ENCODE assay signal across 10 mouse cellular contexts in genomic region chr6:7004005-7004404, GRCm38 (mm10). TPM values are rescaled to one million over a fixed set of nuclear protein-coding genes. Genes with fewer than 3 reads are reported as not detected.
A peak's percentile ranks its signal among the peaks of the same experiment; 100 is the strongest.
DNase-seq lines count a peak whose midpoint lies in the region; ATAC-seq and TF ChIP-seq lines count a peak whose summit lies in the region.
"Had no signal": no experiment of that assay in that cellular context is flagged by ENCODE, and none has a peak within 500 bp of the region (broad histone marks: within the 10 kb centered on the region; RNA-seq: fewer than 3 reads in every experiment).

No protein-coding gene starts in this region.

- TF ChIP-seq CTCF in CH12.LX (conservative IDR thresholded peaks at IDR 0.05 in 1 of 2, IDR thresholded peaks at IDR 0.05 in 1 of 2; ENCODE audit: low read depth in 2 of 2, low read length in 2 of 2) = peak in 1 of 2 experiments; percentile 60; a peak in 2 of 4 replicates
- TF ChIP-seq CTCF in intestine, postnatal 0 days (IDR thresholded peaks at IDR 0.05; ENCODE audit: low read depth) = peak; percentile 67
- no peak for TF ChIP-seq CTCF in lung, adult 2 months (IDR thresholded peaks at IDR 0.05; ENCODE audit: insufficient read depth, low read length)

- H3K9me3 ChIP-seq in CH12.LX (replicated peaks; ENCODE audit: low read length) = no peaks in the 10 kb centered on the region
- no peaks in the 10 kb centered on the region for H3K9me3 ChIP-seq in intestine, postnatal 0 days (ENCODE audit: control insufficient read depth)
- H3K9me3 ChIP-seq: stomach, embryonic 15.5 days had no signal

- H3K4me1 ChIP-seq in CH12.LX (ENCODE audit: control insufficient read depth in 1 of 2, insufficient read depth in 2 of 2) = no peaks in the 10 kb centered on the region
- no peaks in the 10 kb centered on the region for H3K4me1 ChIP-seq in intestine, postnatal 0 days (replicated peaks; ENCODE audit: control insufficient read depth, insufficient read depth, low read length)
- H3K4me1 ChIP-seq in lung, adult 2 months (ENCODE audit: control insufficient read depth, insufficient read depth, low read length) = no peaks in the 10 kb centered on the region
- H3K4me1 ChIP-seq: stomach, embryonic 15.5 days had no signal

- no peaks in the 10 kb centered on the region for H3K79me2 ChIP-seq in CH12.LX (replicated peaks; ENCODE audit: control insufficient read depth, extremely low read depth, insufficient read depth, poor library complexity, severe bottlenecking)

- no peak overlapping the region for H3K27ac ChIP-seq in CH12.LX (ENCODE audit: insufficient read depth, low read depth)
- H3K27ac ChIP-seq in intestine, postnatal 0 days (ENCODE audit: low read depth, low read length) = no peak overlapping the region
- H3K27ac ChIP-seq: stomach, embryonic 15.5 days had no signal

- dilution Hi-C loops in CH12.LX (cut with MboI; ENCODE audit: extremely low pct_ligation_motif_present, extremely low pct_unique_long_range_greater_than_20kb, low sequenced_read_pairs) = no loop called here

- no peak for ATAC-seq in intestine, postnatal 0 days

- TF ChIP-seq RAD21 in CH12.LX (IDR thresholded peaks at IDR 0.05; ENCODE audit: low read depth, low read length) = peak; percentile 45

- no peak overlapping the region for H3K4me3 ChIP-seq in CH12.LX (replicated peaks in 1 of 3; ENCODE audit: low read depth in 2 of 3, low read length in 2 of 3, poor library complexity in 1 of 3)
- no peak overlapping the region for H3K4me3 ChIP-seq in intestine, postnatal 0 days (ENCODE audit: low read depth, low read length)
- H3K4me3 ChIP-seq in lung, adult 2 months (replicated peaks; ENCODE audit: extremely low read depth, low read depth, low read length) = no peak overlapping the region
- H3K4me3 ChIP-seq: stomach, embryonic 15.5 days had no signal

- TF ChIP-seq POLR2A in CH12.LX (IDR thresholded peaks at IDR 0.05; ENCODE audit: low read depth, low read length) = no peak
- no peak for TF ChIP-seq POLR2A in lung, adult 2 months (IDR thresholded peaks at IDR 0.05; ENCODE audit: borderline replicate concordance, extremely low read depth, low read depth, low read length)

- no peaks in the 10 kb centered on the region for H3K36me3 ChIP-seq in CH12.LX (replicated peaks in 1 of 2; ENCODE audit: control insufficient read depth in 1 of 2, insufficient read depth in 1 of 2, low read length in 1 of 2)
- no peaks in the 10 kb centered on the region for H3K36me3 ChIP-seq in intestine, postnatal 0 days (ENCODE audit: control insufficient read depth, insufficient read depth)
- H3K36me3 ChIP-seq: stomach, embryonic 15.5 days had no signal

- H3K27me3 ChIP-seq in CH12.LX (replicated peaks) = no peaks in the 10 kb centered on the region
- H3K27me3 ChIP-seq in intestine, postnatal 0 days (replicated peaks; ENCODE audit: control insufficient read depth, insufficient read depth, low read length) = no peaks in the 10 kb centered on the region
- H3K27me3 ChIP-seq: stomach, embryonic 15.5 days had no signal

- no peak overlapping the region for H3K4me2 ChIP-seq in CH12.LX (ENCODE audit: insufficient read depth, low read depth, poor library complexity, severe bottlenecking)
- H3K4me2 ChIP-seq in intestine, postnatal 0 days (replicated peaks; ENCODE audit: low read depth) = no peak overlapping the region
- H3K4me2 ChIP-seq: stomach, embryonic 15.5 days had no signal

- in situ Hi-C loops in CH12.LX (cut with MboI; ENCODE audit: low pct_ligation_motif_present, low pct_unique_long_range_greater_than_20kb, low sequenced_read_pairs) = no loop called here

- TF ChIP-seq EP300 in CH12.LX (IDR thresholded peaks at IDR 0.05; ENCODE audit: low read length) = no peak

- WGBS in intestine, postnatal 0 days = 58% methylated on average over 2 of the region's 2 CpGs
- 62% methylated on average over 2 of the region's 2 CpGs for WGBS in lung, adult 2 months

- DNase-seq in kidney, adult 9 months = peak; percentile 26
- no peak for DNase-seq in kidney, adult 11 months
- DNase-seq in CH12.LX (ENCODE audit: extremely low read depth) = peak; percentile 41
- peak; percentile 48 for DNase-seq in R1 (ENCODE audit: low read depth, low spot score)
- DNase-seq in spleen, postnatal 10 days (ENCODE audit: low spot score in 2 of 2) = no peak
- DNase-seq in lung, adult 2 months = no peak
- DNase-seq in left cerebral cortex, adult 9 months (ENCODE audit: low spot score in 2 of 2) = no peak
- DNase-seq: kidney, adult 18-20 months had no signal

- H3K9ac ChIP-seq in CH12.LX (ENCODE audit: insufficient read depth, low read depth) = no peak overlapping the region
- H3K9ac ChIP-seq in intestine, postnatal 0 days (ENCODE audit: low read depth, low read length) = no peak overlapping the region
- H3K9ac ChIP-seq: stomach, embryonic 15.5 days had no signal

TF ChIP-seq in CH12.LX, 34 proteins besides CTCF, POLR2A, EP300 and RAD21:
- TF ChIP-seq CHD2 (IDR thresholded peaks at IDR 0.05; ENCODE audit: low read length) (no peak), SMC3 (IDR thresholded peaks at IDR 0.05; ENCODE audit: low read depth, low read length) (peak; percentile 22; the same call in 1 of the 2 replicates)
TF ChIP-seq in CH12.LX: peak in this region for 1.

RNA-seq across cellular contexts. Expression of gene Sdhaf3, which starts 48.2 kb away (rescaled TPM):
- 5.9 and 6.0 TPM in 2 replicates for total RNA-seq in CH12.LX (2012; rRNA removed)
- total RNA-seq in CH12.LX (2014; rRNA removed) = 11.6 and 12.8 TPM in 2 replicates
- polyA plus RNA-seq in CH12.LX (2012; ENCODE audit: insufficient read length, low read depth) = 8.8 and 10.0 TPM in 2 replicates
- polyA plus RNA-seq in intestine, postnatal 0 days (2015; fragmentation: Nextera tagmentation; extraction: Ambion mirVana) = 5.2 and 5.5 TPM in 2 replicates
- 0.26 and 0.63 TPM in 2 replicates for polyA plus RNA-seq in lung, adult 2 months (2012; rRNA removed)

Comparison
In these comparisons a context has a peak if more than half of its experiments do, and no peak if none do; other contexts are left out.
1. DNase-seq: peak in kidney, adult 9 months (single experiment), CH12.LX (single experiment) and R1 (single experiment); none in kidney, adult 11 months (single experiment), spleen, postnatal 10 days (0 of 2), lung, adult 2 months (single experiment) and left cerebral cortex, adult 9 months (0 of 2).